8 mouse cellular contexts compared by ENCODE assay signal in the genomic region with DNA sequence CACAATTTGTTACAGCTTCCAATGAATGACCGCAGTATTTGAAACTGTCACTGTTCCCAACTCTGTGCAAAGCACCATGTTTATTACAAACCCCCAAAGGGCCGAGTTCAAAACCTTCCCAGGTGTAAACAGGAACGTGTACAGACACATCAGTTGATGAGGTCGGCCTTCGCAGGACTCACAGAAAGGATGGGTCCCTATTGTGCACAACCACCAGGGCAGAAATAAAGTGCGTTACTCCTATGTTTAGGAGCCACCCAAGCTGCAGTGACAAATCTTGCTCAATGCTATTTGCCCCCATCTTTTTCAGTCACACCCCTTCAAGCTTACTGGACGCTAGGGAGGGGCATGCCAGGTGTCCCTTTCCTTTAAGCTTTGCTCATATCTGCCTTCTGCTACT. TPM values are rescaled to one million over a fixed set of nuclear protein-coding genes. Genes with fewer than 3 reads are reported as not detected.
DNase-seq lines count a peak whose midpoint lies in the region; ATAC-seq lines count a peak whose summit lies in the region.

No protein-coding gene starts in this region.

- peak overlapping the region; percentile 90 for H3K9ac ChIP-seq in kidney, embryonic 15.5 days
- peak overlapping the region; percentile 92; the same call in 1 of the 2 replicates for H3K9ac ChIP-seq in intestine, embryonic 15.5 days

- WGBS in kidney, embryonic 15.5 days = 50% methylated on average over 7 of the region's 7 CpGs
- 40% methylated on average over 7 of the region's 7 CpGs for WGBS in intestine, embryonic 15.5 days

- peak overlapping the region; percentile 69 for H3K4me2 ChIP-seq in kidney, embryonic 15.5 days
- peak overlapping the region; percentile 69 for H3K4me2 ChIP-seq in intestine, embryonic 15.5 days (replicated peaks)

- no peaks in the 10 kb centered on the region for H3K9me3 ChIP-seq in kidney, embryonic 15.5 days (replicated peaks)
- no peaks in the 10 kb centered on the region for H3K9me3 ChIP-seq in intestine, embryonic 15.5 days

- H3K4me3 ChIP-seq in kidney, embryonic 15.5 days (replicated peaks) = peak overlapping the region; percentile 82
- peak overlapping the region; percentile 81 for H3K4me3 ChIP-seq in brown adipose tissue, adult 24 weeks (ENCODE audit: insufficient read depth, low read depth, low read length)
- H3K4me3 ChIP-seq in intestine, embryonic 15.5 days (replicated peaks) = peak overlapping the region; percentile 94

- H3K27me3 ChIP-seq in kidney, embryonic 15.5 days = no peaks in the 10 kb centered on the region
- H3K27me3 ChIP-seq in intestine, embryonic 15.5 days (replicated peaks) = no peaks in the 10 kb centered on the region

- no peak overlapping the region for H3K27ac ChIP-seq in kidney, embryonic 15.5 days
- no peak overlapping the region for H3K27ac ChIP-seq in brown adipose tissue, adult 24 weeks (replicated peaks; ENCODE audit: low read depth, low read length)
- H3K27ac ChIP-seq in intestine, embryonic 15.5 days = no peak overlapping the region

- peaks cover 21% of the 10 kb centered on the region for H3K4me1 ChIP-seq in kidney, embryonic 15.5 days
- H3K4me1 ChIP-seq in brown adipose tissue, adult 24 weeks (ENCODE audit: control insufficient read depth, insufficient read depth, insufficient read length, low read length) = peaks cover 15% of the 10 kb centered on the region
- peaks cover 5% of the 10 kb centered on the region for H3K4me1 ChIP-seq in intestine, embryonic 15.5 days (replicated peaks)

- no peak for ATAC-seq in kidney, embryonic 15.5 days (replicated peaks; ENCODE audit: low FRiP score)
- ATAC-seq in intestine, embryonic 15.5 days = no peak

- no peaks in the 10 kb centered on the region for H3K36me3 ChIP-seq in kidney, embryonic 15.5 days
- no peaks in the 10 kb centered on the region for H3K36me3 ChIP-seq in intestine, embryonic 15.5 days

- DNase-seq in kidney, adult 9 months = no peak
- peak; percentile 15 for DNase-seq in naive thymus-derived CD4-positive, alpha-beta T cell, adult 2 months (ENCODE audit: low read depth)
- no peak for DNase-seq in gastrocnemius, adult 8-10 months (ENCODE audit: low spot score in 2 of 2)
- DNase-seq in kidney, postnatal 10 days = no peak
- DNase-seq in adrenal gland, postnatal 36 days = no peak

RNA-seq across cellular contexts. Expression of a gene that starts 1.0 kb away (rescaled TPM):
- 86.4 and 95.8 TPM in 2 replicates for polyA plus RNA-seq in kidney, embryonic 15.5 days (2015; fragmentation: Nextera tagmentation; extraction: Ambion mirVana)
- polyA plus RNA-seq in brown adipose tissue, adult 24 weeks (2012; ENCODE audit: insufficient read depth, insufficient read length, missing spikeins) = 40.6 and 66.5 TPM in 2 replicates
- 86.1 and 88.3 TPM in 2 replicates for polyA plus RNA-seq in intestine, embryonic 15.5 days (2015; fragmentation: Nextera tagmentation; extraction: Ambion mirVana)
- 10 to 100 TPM; 68.3 to 83.0 (median 78.6) TPM for total RNA-seq in gastrocnemius, adult 8-10 months (2022)
- total RNA-seq in adrenal gland, postnatal 36 days (2021) = 10 to 100 TPM; 77.5 to 88.6 TPM

RNA-seq across cellular contexts. Expression of a gene that starts 34.7 kb away (rescaled TPM):
- 26.2 and 26.6 TPM in 2 replicates for polyA plus RNA-seq in kidney, embryonic 15.5 days (2015; fragmentation: Nextera tagmentation; extraction: Ambion mirVana)
- polyA plus RNA-seq in brown adipose tissue, adult 24 weeks (2012; ENCODE audit: insufficient read depth, insufficient read length, missing spikeins) = 3.8 and 4.0 TPM in 2 replicates
- 18.9 and 19.1 TPM in 2 replicates for polyA plus RNA-seq in intestine, embryonic 15.5 days (2015; fragmentation: Nextera tagmentation; extraction: Ambion mirVana)
- 1 to 10 TPM; 1.3 to 1.9 (median 1.6) TPM for total RNA-seq in gastrocnemius, adult 8-10 months (2022)
- 100 to 1,000 TPM; 103 to 105 TPM for total RNA-seq in adrenal gland, postnatal 36 days (2021)
